ENCODE assay signal across 2 mouse cellular contexts in genomic region chr5:135621725-135622124, GRCm38 (mm10).
TF ChIP-seq lines count a peak whose summit lies in the region.

No protein-coding gene starts in this region.

TF ChIP-seq in MEL, 35 proteins besides CTCF, POLR2A, EP300 and RAD21:
- TF ChIP-seq TAL1 (IDR thresholded peaks at IDR 0.05; ENCODE audit: low read length), result peak; percentile 12; the same call in 1 of the 2 replicates
- no peak for TF ChIP-seq USF2 (IDR thresholded peaks at IDR 0.05; ENCODE audit: borderline replicate concordance in 1 of 2, insufficient read depth in 1 of 2, low read depth in 1 of 2, low read length in 2 of 2)

TF ChIP-seq in myocyte, 11 proteins besides CTCF, POLR2A, EP300 and RAD21:
- no peak for TF ChIP-seq USF1 (IDR thresholded peaks at IDR 0.05; ENCODE audit: low read depth)
- TF ChIP-seq E2F4 (IDR thresholded peaks at IDR 0.05; ENCODE audit: insufficient read depth), result no peak
- TF ChIP-seq TCF3 (IDR thresholded peaks at IDR 0.05; ENCODE audit: insufficient read length, low read depth), result no peak
- no peak for TF ChIP-seq REST (IDR thresholded peaks at IDR 0.05; ENCODE audit: insufficient read depth, insufficient read length)
- TF ChIP-seq MAX (IDR thresholded peaks at IDR 0.05; ENCODE audit: low read depth), result no peak
- TF ChIP-seq MYOD1 (IDR thresholded peaks at IDR 0.05; ENCODE audit: control insufficient read depth in 1 of 3, insufficient read length in 2 of 3, low read depth in 2 of 3), result peak in 2 of 3 experiments; percentile 52 to 83
- TF ChIP-seq POLR2AphosphoS2 (IDR thresholded peaks at IDR 0.05; ENCODE audit: insufficient read length, low read depth), result no peak
- peak in 2 of 3 experiments; percentile 26 to 73 for TF ChIP-seq MYOG (IDR thresholded peaks at IDR 0.05; ENCODE audit: control insufficient read depth in 1 of 3, insufficient read depth in 1 of 3, insufficient read length in 2 of 3, low read depth in 2 of 3)
- no peak for TF ChIP-seq CEBPB (IDR thresholded peaks at IDR 0.05; ENCODE audit: insufficient read depth, poor library complexity, severe bottlenecking)
- no peak for TF ChIP-seq SRF (IDR thresholded peaks at IDR 0.05; ENCODE audit: control insufficient read depth, insufficient read length, low read depth)
- no peak for TF ChIP-seq TCF12 (IDR thresholded peaks at IDR 0.05; ENCODE audit: insufficient read depth, poor library complexity, severe bottlenecking)
TF ChIP-seq in myocyte: peak in this region for 2.
